Mouse (Mus musculus) cortical plate, adult 2 months (tissue): Measurements from ENCODE around the gene Kmt2b.

Experiments
- CTCF ChIP-seq: fragments of 200-500 bp; IDR thresholded peaks from 2 replicates; pipeline ENCODE4 v1.5.1; 2011; ENCODE audit warnings: mild to moderate bottlenecking, control low read depth, low read length; ENCODE audit not compliant: insufficient read depth; ENCODE audit errors: extremely low read depth
- POLR2A ChIP-seq: fragments of 200-500 bp; IDR thresholded peaks from 2 replicates; pipeline ENCODE4 v1.6.1; 2011; ENCODE audit warnings: mild to moderate bottlenecking, low read length, control low read depth; ENCODE audit not compliant: insufficient read depth; ENCODE audit errors: extremely low read depth

- TF ChIP-seq CTCF (no peak), POLR2A (peak; percentile 92)
Observed at GRCm38 (mm10) chr7:30559443-30559954, 29.0 kb downstream of the Kmt2b start, which contains the start of gene Lin37.
